Mouse (Mus musculus): ENCODE results near the gene Stim1. TPM values are rescaled to one million over a fixed set of nuclear protein-coding genes. Genes with fewer than 3 reads are reported as not detected.

Stim1 gene
- total RNA-seq (2021), result 10 to 100 TPM; 21.6 to 21.8 TPM

DNA sequence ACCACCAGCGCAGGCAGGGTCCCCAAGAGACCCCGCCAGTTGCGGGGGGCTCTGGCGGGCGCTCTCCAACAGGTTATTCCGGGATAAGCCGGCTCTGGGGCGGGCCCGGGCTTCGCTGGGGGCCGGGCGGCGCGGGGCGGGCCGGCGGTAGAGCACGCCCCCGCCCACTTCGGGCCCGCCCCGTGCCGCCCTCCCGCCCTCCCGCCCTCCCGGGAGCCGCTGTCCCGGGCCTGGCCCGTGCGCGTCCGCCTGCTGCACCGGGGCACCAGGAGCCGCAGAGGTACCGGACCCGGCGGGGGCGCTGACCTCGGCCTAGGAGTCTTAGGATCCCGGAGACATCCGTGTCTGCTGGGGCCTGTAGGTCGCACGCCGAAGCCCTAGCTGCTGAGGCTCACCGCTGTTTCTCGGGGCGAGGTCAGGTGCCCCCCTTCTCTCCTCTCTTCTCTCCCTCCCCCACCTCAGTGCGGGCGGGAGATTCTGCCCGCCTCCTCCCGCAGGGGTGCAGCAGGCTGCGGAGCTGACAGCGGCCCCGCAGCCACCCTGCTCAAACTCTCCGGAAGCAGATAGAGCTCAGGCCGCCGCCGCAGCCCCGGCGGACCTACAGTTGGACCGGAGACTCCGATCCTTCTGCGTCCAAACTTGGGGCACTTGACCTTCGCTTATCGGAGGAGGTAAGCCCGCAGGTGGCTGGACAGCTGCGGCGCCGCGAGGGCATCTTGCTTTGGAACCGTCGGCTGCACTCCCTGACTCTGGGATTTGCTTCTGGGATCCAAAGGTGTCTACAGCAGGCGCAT lies at the start of gene Stim1:
Gene Stim1, plus strand, starts transcription at position 206 of the 794 bp plus-strand sequence.
- no peak for DNase-seq (ENCODE audit: low spot score)
- intact Hi-C loops (cut with DNase I), result loop anchor here (2.0 to 5.0 kb wide), 2 partner anchors 70 to 101 kb away; no protein-coding TSS in a partner anchor

DNA sequence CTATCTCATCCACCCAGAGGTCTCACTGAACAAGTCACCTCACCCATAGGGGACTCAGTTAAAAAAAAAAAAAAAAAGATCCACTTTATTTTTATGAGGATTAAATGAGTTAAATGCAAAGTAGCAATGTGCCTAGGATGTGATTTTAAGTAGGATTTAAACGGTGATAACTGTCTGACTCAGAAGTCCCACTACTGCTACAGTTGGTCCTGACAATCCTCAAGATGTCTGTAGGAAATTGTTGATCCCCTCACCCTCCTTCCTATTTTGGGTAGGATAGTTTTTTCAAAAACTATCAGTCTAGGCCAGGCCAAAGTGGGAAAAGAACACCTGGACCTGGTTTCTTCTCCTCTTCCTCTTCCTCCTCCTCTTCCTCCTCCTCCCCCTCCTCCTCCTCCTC lies 45.7 kb upstream of the Stim1 start:
- no peak for DNase-seq (ENCODE audit: low spot score)
- intact Hi-C loops (cut with DNase I), result loop anchor here (1.0 kb wide), 1 partner anchor 28 kb away; no protein-coding TSS in a partner anchor

DNA sequence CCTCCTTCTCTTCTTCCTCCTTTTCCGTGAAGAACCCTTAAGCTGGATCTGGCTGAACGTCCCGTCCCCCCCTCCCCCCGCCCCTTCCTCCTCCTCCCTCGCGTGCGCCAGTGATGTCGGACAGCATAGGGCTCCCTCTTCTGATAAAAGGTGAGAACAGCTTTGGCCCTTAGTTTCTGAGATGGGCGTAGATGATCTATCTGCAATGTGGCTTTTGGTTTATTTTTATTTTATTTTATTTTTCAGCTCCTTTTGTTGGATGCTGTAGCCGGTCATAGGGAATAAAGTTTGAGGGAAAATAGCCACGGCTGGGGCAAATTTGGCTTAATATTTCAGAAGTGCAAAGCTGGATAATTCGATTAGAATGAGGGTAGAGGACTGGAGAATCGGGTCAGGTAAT lies 45.3 kb upstream of the Stim1 start:
- no peak for DNase-seq (ENCODE audit: low spot score)
- intact Hi-C loops (cut with DNase I), result loop anchor here (1.0 kb wide), 1 partner anchor 28 kb away; no protein-coding TSS in a partner anchor

DNA sequence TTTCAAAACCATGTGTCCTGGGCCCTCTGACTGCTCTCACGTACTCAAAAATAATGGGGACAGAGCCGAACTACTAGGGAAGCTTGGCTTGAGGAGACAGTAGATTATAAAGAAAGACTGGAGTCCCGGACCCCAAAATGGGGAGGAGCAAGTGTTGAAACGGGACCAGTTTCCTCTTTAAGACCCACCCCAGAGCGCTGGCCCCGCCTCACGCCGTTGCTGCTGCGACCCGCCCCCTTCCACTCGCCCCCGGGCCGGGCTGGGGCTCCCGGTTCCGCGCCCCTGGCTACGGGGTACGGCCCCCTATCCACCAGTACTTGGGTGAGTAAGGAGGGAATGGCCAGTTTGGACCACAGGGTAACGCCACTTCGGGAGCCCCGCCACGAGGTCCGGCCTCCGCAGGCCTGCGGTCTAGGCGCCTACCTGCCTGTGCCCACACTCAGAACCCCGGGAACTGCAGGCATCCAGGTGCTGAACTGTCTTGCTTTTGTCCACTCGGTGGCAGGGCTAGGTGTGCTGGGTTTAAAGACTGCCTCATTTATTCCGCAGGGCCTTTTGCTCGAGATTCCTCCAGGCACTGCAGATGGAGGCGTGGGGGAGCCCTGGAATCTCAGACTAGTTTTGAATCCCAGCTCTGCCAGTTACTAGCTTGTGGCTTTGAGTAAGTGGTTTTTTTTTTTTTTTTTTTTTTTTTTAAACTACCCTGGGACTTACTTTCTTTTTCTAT lies 44.6 kb upstream of the Stim1 start:
- intact Hi-C loops (cut with DNase I), result loop anchor here (1.0 kb wide), 1 partner anchor 27 kb away; no protein-coding TSS in a partner anchor
- DNase-seq (ENCODE audit: low spot score), result peak; percentile 55

DNA sequence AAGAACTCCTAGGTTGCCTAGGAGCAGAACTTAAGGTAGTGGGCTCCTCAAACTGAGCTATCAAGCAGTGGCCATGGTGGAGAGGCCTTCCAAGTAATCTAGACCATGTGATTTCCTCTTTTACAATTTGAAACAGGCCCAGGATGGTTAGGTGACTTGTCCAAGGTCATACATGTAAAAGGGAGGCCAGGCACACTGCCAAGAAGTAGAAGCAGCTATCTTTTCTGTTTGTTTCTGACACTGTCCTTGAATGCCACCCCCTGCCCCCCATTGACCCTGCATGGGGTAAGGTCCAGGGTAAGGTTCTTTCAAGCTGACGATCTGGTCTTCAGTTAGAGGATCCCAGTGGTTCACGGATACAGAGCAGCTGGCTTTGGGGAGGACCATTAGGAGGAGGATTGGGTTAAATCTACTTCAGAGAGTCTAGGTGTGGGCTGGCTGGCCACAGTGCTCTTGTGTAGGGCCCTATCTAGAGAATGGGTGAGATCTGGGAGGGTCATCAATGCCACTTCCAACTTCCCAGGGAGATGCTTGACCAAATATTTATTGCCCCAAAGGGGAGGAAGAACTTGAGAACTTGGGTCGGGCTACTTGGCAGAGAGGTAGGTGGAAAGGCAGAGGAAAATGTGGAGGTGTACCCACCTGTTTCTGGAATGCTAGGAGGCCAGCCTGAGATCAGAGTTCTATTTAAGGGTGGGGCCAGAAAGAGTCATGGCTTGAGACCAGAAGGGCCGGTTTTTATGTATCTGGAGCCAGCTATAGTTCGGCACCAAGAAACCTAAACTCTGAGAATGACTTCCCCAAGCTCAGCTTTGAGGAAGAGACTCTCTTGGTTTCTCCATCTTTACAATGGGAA lies 43.5 kb upstream of the Stim1 start:
- intact Hi-C loops (cut with DNase I), result no loop called here
- no peak for DNase-seq (ENCODE audit: low spot score)

DNA sequence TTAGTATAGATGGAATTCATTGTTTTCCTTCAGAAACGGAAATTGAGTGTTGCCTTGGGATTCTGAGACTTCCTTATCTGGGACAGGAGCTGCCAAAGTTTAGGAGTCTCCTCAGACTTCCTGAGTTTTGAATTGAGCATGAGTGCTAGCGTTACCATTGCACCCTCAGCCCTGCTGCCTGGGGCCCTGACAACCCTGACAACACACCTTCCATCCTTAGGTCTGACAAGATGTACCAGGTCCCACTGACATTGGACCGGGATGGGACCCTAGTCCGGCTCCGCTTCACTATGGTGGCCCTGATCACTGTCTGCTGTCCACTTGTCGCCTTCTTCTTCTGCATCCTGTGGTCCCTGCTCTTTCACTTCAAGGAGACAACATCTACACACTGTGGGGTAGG lies 41.6 kb upstream of the Stim1 start:
- intact Hi-C loops (cut with DNase I), result no loop called here
- DNase-seq (ENCODE audit: low spot score), result no peak

DNA sequence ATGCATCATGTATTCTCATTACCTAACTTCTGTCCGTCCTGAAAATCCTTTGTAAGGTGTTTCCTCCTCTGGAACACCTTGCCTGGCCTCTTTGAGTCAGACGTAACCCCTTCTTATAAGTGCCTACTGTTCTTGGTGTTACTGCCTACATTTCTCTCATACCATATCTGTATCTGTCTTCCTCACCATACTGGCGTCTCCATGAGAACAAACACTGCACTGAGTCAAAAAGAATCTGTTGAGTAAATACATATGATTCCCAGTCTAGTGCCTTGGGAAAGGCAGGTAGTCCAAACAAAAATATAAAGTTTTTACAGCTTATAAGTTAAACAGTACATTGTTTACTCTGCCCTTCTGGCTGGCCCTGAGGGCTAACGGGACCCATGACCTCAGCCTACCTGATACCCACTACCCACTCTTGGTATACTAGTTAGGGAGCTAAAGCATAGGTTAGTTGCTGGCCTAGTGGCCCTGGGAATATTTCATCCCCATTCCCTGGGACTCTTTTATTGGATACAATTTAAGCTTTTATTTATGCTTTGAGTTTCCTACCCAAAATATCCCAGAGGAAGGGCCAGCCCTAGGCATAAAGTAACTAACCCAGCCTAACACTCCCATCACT lies 39.4 kb upstream of the Stim1 start:
- no peak for DNase-seq (ENCODE audit: low spot score)
- intact Hi-C loops (cut with DNase I), result no loop called here

DNA sequence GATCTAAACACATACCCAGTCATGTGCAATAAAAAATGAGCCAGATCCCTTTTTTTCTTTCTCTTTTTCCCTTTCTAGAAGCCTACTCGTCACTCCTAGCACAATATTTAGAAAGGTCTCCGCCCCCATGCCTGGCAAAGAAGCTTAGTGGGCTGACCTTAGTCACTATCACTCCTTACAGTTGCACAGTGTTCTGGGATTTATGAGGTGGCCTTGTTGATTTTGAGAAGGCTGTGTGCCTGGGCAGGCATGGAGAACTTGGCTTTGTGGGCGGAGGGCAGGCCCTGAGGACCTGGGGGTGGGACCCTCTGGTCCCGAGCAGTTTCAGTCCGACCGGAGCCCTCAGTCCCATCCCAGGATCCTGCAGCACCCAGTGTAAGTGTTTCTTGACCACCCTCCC lies 37.8 kb upstream of the Stim1 start:
- intact Hi-C loops (cut with DNase I), result no loop called here
- no peak for DNase-seq (ENCODE audit: low spot score)

DNA sequence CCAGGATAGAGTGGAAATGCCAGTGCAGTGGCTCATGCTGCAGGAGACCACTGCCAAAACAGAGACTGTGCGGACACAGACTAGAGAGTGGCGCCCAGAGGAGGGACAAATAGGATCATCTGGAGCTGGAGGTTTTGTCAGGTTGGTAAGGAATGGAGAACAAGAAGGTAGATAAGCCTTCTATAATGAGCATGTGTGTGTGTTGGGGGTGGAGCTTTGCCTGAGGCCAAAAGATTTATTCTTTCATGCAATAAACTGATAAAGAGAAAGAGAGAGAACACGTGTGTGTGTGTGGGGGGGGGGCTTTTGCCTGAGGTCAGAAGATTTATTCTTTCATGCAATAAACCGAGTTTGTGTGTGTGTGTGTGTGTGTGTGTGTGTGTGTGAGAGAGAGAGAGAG lies 34.5 kb upstream of the Stim1 start:
- intact Hi-C loops (cut with DNase I), result no loop called here
- DNase-seq (ENCODE audit: low spot score), result no peak

DNA sequence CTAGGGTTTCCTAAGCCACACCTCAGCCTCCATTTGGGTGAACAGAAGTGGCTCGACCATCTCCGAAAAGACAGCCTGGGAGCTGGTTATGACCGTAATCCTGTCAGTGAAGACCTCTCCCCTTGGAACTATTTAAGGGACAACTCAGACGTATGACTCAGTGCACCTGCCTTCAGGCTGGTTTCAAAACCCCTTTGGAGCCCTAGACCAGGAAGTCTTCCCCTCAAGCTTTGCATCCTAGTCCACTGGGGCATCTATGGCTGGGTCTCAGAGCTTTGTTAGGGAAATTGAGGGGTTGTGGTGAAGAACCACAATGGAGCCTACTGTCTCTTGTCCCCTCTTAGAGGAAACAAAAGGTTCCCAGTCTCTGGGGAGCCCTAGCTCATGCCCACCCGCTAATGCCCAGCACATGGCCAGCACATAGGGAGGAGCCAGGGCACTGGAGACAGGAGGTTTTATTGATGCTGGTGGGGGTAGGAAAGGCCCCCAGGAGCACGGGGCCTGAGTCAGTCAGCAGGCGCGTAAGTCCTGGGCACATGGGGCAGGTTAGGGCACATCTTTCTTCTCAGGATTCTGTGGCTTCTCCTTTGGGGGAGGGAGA lies 28.8 kb upstream of the Stim1 start:
- DNase-seq (ENCODE audit: low spot score), result no peak
- intact Hi-C loops (cut with DNase I), result no loop called here

DNA sequence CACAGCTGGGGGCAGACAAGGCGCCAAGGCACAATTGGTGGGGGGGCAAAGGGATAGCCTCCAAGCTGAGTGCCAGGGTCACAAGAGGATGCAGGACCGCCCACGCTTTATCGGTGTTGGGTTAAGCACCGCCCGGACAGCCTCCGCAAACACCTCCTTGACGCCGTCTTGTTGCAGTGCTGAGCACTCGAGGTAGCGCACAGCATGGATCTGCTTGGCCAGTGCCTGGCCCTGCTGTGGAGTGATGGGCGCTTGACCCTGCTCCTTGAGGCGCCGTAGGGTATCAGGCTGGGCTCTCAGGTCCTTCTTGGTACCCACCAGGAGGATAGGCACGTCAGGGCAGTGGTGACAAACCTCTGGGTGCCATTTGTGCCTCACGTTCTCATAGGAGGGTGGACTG lies 28.0 kb upstream of the Stim1 start:
- intact Hi-C loops (cut with DNase I), result no loop called here
- no peak for DNase-seq (ENCODE audit: low spot score)

DNA sequence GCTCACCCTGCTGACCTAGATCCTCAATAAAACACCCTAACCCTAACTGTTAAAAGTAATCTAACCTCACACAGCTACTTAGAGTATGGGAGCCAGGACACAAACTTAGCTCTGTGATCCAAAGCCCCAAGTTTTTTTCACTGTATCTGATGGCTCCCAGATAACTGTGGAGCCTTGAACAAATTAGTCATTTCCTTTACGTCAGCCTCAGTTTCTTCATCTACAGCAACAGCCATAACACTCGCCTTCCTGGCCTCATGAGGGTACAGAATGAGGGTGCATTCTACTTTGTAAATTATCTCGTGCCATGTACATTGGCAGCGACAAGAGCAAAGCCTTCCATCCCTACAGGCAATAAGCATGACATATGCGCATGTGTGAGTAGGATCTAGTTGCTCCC lies 25.2 kb upstream of the Stim1 start:
- intact Hi-C loops (cut with DNase I), result no loop called here
- no peak for DNase-seq (ENCODE audit: low spot score)

DNA sequence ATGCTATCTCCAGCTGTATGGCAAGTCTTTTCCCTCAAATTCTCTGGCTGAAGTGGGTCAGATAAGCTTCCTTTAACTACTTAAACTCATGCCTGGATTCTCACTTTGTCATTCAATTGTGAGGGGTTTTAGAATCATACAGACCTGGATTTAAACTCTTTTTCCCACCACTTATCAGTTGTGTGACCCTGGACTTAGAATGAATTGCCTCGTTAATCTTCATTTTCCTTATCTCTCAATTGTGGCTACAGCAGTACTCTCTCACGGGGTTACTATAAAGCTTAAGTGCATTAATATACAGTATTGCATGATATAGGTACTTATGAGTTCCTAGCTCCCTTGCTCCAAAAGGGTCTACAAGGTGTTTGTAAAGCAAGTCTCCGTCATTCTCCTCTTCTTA lies 24.7 kb upstream of the Stim1 start:
- intact Hi-C loops (cut with DNase I), result no loop called here
- no peak for DNase-seq (ENCODE audit: low spot score)

DNA sequence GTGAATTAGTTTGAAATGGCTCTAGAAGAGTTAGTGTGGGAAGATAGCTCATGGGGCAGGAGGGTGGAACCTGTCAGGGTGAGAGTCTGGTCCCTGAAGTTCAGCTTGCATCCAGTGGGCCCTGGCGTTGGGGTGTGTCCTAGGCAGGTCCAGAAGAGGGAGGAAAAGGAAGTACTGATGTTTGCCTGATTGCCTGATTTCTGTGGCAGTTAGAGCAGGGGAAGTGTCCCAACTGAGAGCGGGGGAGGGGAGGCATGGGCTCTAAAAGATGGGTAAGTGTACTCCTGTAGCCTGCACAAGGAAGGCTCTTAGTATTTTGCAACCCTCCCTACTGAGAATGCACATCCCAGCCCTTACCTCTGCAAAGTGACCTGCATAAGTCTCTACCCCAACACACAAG lies 23.7 kb upstream of the Stim1 start:
- DNase-seq (ENCODE audit: low spot score), result no peak
- intact Hi-C loops (cut with DNase I), result no loop called here

DNA sequence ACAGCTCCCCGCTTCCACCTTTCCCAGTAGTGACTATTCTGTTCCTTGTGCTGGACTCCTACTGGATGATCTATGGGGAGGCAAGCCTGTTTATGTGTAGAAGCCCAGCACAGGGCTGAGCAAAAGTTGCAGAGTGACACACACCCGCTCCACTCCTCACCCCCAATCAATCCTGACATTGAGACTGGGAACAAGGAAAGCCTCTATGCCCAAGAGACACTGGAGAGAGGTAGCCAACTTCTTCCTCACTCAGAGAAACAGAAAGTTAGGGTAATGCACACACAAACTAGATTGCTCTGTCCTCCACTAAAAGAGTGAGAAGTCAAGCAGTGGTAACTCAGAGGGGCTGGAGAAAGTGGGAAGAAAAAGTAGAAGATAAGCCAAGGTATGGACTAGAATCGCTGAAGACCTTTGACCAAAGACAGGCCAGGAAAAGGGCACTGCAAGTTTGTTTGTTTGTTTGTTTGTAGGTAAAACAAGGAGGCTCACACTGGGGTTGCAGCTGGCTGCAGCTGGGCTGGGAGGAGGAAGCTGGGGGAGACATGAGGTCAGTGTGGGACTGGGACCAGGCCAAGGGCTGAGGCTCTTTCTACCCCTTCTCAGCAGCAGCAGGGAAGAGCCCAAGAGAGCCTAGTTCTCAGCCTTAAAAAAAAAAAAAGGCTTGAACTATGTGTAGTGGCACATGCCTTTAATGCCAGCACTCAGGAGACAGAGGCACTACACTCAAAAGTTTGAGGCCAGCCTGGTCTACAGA lies 22.6 kb upstream of the Stim1 start:
- intact Hi-C loops (cut with DNase I), result loop anchor here (5.0 kb wide), 1 partner anchor 33 kb away; the partner anchor contains the start of genes Nup98 and Pgap2
- peak; percentile 65 for DNase-seq (ENCODE audit: low spot score)

DNA sequence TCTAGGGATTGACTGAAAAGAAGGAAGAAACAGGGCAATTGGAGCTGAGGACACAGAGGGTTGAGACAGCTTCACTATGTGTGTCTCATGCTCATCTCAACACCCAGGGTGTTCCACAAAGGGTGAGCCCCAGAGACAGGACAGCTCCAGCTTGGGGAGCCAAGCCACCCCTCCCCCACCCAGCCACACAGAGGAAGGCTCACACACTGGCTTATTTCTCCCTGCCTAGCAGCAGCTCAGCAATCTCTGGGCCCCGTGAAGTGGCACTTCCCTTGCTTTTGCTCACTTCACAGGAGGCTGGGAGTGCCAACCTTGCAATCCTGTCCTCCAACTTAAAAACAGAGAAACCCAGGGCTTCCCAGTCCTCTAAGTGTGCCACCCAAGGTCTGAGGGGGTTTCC lies 21.8 kb upstream of the Stim1 start:
- no peak for DNase-seq (ENCODE audit: low spot score)
- intact Hi-C loops (cut with DNase I), result loop anchor here (5.0 kb wide), 1 partner anchor 33 kb away; the partner anchor contains the start of genes Nup98 and Pgap2

DNA sequence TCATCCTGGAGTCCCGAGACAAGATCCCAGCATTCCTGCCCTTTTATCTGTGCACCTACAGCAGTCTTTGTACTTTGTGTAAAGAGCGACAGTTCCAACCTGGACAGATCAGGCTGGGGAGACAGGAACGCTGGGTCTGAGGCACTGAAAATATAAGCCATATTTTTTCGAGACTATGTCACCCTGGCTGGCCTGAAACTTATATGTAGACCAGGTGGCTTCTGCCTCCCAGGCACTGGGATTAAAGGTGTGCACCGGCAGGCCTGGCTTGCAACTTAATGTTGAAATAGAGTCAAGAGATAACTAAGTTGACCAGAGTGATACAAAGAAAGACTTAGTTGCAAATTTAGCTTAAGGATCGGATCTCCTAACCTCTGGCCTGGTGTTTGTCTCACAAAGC lies 21.3 kb upstream of the Stim1 start:
- intact Hi-C loops (cut with DNase I), result loop anchor here (5.0 kb wide), 1 partner anchor 34 kb away; the partner anchor contains the start of genes Nup98 and Pgap2
- no peak for DNase-seq (ENCODE audit: low spot score)

DNA sequence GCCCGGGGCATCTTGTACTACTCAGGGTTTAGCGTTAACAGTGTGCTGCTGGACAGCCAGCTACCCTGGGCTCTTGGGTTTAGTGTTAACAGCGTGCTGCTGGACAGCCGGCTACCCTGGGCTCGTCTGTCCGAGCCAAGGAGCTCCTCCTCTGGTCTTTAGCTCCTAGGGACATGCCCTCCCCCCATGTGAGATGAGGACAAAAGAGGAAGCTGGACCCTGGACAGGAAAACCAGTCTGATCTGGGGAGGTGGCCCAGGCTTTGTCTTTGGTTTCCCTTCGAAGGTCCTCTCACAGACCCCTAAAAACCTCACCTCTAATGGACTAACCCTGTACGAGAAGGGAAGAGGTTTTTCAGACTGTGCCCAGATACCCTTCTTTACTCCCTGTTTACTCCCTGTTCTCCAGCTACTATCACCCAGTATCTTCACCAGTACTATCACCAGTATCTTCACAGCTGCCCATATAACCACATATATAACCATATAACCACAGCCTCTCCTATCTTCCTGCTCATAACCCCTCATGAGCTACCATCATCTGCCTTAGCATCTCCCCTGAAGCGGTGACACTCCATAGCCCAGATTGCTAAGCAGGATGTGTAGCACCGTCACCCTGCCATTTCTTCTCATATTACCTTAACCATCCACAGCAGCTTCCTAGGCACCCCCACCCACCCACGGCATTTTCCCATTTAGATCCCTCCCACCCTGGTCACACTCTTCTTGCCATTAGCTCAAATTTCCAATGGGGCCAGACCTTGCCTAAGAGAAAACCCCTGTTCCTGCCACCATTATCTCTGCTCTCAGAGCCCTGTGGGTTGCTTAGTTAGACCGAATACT lies 20.4 kb upstream of the Stim1 start:
- intact Hi-C loops (cut with DNase I), result loop anchor here (5.0 kb wide), 1 partner anchor 35 kb away; the partner anchor contains the start of genes Nup98 and Pgap2
- no peak for DNase-seq (ENCODE audit: low spot score)

All from heart, postnatal 25 days (tissue).